Mouse (Mus musculus): ENCODE data around the gene Tnfrsf11a.

GRCm38 (mm10) chr1:105739493-105739892 lies 41.0 kb upstream of the Tnfrsf11a start:
- TF ChIP-seq CTCF (IDR thresholded peaks at IDR 0.05; ENCODE audit: insufficient read depth, low read length) (no peak), POLR2A (IDR thresholded peaks at IDR 0.05; ENCODE audit: borderline replicate concordance, extremely low read depth, low read depth, low read length) (no peak)
